Mouse (Mus musculus): ENCODE data around the gene Rilpl1. TPM values are rescaled to one million over a fixed set of nuclear protein-coding genes. Genes with fewer than 3 reads are reported as not detected.
"Not testable (repeated sequence)": the region's sequence is repeated elsewhere in the genome, so short reads cannot be mapped to it uniquely, and the experiment has no call there.

Gene Rilpl1
- polyA plus RNA-seq, 1 experiment from 2014 or later, result 9.0 TPM

- Histone ChIP-seq H3K36me3 (ENCODE audit: control insufficient read depth, insufficient read depth, low read length) (peaks cover 12% of the 10 kb centered on the region), H3K27me3 (ENCODE audit: control insufficient read depth, insufficient read depth, low read length) (no peaks in the 10 kb centered on the region), H3K4me1 (replicated peaks; ENCODE audit: control insufficient read depth, insufficient read depth) (no peaks in the 10 kb centered on the region), H3K4me2 (replicated peaks; ENCODE audit: low read depth) (no peak overlapping the region), H3K9ac (ENCODE audit: low read length) (no peak overlapping the region), H3K9me3 (ENCODE audit: control insufficient read depth, low read length) (no peaks in the 10 kb centered on the region), H3K27ac (replicated peaks) (no peak overlapping the region), H3K4me3 (ENCODE audit: low read depth, low read length) (no peak overlapping the region)
- no peak for TF ChIP-seq CTCF (IDR thresholded peaks at IDR 0.05; ENCODE audit: low read depth)
- no peak for TF ChIP-seq EP300 (optimal IDR thresholded peaks at IDR 0.05)
- ATAC-seq (ENCODE audit: low FRiP score, low TSS enrichment) (no peak), DNase-seq (ENCODE audit: low spot score) (no peak)
Observed at GRCm38 (mm10) chr5:124464905-124465304, 66.3 kb downstream of the Rilpl1 start.

GRCm38 (mm10) chr5:124463462-124463861 is 67.7 kb downstream of the Rilpl1 start:
- Histone ChIP-seq H3K4me3 (ENCODE audit: low read depth, low read length) (no peak overlapping the region), H3K9me3 (ENCODE audit: control insufficient read depth, low read length) (no peaks in the 10 kb centered on the region), H3K36me3 (ENCODE audit: control insufficient read depth, insufficient read depth, low read length) (peaks cover 12% of the 10 kb centered on the region), H3K4me2 (replicated peaks; ENCODE audit: low read depth) (no peak overlapping the region), H3K27me3 (ENCODE audit: control insufficient read depth, insufficient read depth, low read length) (no peaks in the 10 kb centered on the region), H3K9ac (ENCODE audit: low read length) (no peak overlapping the region), H3K4me1 (replicated peaks; ENCODE audit: control insufficient read depth, insufficient read depth) (no peaks in the 10 kb centered on the region), H3K27ac (replicated peaks) (no peak overlapping the region)
- ATAC-seq (ENCODE audit: low FRiP score, low TSS enrichment), result no peak
- 90% methylated on average over 5 of the region's 5 CpGs for WGBS
- no peak for DNase-seq (ENCODE audit: low spot score)
- no peak for TF ChIP-seq CTCF (IDR thresholded peaks at IDR 0.05; ENCODE audit: low read depth)

DNA sequence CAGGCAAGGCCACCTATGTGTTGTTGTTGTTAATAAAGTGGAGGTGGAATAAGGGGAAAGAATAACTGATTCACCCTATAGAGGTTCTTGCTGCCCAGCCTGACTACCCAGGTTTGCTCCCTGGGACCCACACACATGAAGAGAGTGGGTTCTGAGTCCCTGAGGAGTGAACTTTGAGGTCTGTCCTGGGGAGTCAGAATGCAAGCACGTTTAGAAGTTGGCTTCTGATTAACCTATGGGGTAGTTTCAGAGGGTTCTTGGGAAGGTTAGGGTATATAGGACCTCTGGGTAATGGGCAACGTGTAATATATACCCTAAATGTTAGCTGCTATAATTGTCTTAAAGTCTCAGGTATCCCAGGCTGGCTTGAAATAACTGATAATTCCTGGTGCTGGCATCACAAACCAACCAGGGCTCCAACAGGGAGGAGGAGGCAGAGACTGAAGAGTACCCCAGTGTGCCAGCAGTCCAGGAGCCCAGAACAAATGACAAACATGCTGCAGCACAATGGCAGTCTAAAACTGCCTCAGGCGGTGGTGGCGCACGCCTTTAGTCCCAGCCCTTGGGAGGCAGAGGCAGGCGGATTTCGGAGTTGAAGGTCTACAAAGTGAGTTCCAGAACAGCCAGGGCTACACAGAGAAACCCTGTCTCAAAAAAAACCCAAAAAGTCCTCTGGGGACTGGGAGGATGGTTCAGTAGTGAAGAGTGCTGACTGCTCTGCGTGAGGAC is 68.7 kb downstream of the Rilpl1 start:
- no peaks in the 10 kb centered on the region for H3K4me1 ChIP-seq (replicated peaks; ENCODE audit: control insufficient read depth, insufficient read depth)
- ATAC-seq (ENCODE audit: low FRiP score, low TSS enrichment), result no peak
- H3K36me3 ChIP-seq (ENCODE audit: control insufficient read depth, insufficient read depth, low read length), result peaks cover 14% of the 10 kb centered on the region
- no peak for DNase-seq (ENCODE audit: low spot score)
- TF ChIP-seq EP300 (optimal IDR thresholded peaks at IDR 0.05) (no peak), CTCF (IDR thresholded peaks at IDR 0.05; ENCODE audit: low read depth) (no peak)
- 83% methylated on average over 8 of the region's 8 CpGs for WGBS
- H3K9ac ChIP-seq (ENCODE audit: low read length), result no peak overlapping the region
- no peaks in the 10 kb centered on the region for H3K9me3 ChIP-seq (ENCODE audit: control insufficient read depth, low read length)
- H3K27me3 ChIP-seq (ENCODE audit: control insufficient read depth, insufficient read depth, low read length), result no peaks in the 10 kb centered on the region
- H3K4me3 ChIP-seq (ENCODE audit: low read depth, low read length), result no peak overlapping the region
- H3K4me2 ChIP-seq (replicated peaks; ENCODE audit: low read depth), result no peak overlapping the region
- no peak overlapping the region for H3K27ac ChIP-seq (replicated peaks)

DNA sequence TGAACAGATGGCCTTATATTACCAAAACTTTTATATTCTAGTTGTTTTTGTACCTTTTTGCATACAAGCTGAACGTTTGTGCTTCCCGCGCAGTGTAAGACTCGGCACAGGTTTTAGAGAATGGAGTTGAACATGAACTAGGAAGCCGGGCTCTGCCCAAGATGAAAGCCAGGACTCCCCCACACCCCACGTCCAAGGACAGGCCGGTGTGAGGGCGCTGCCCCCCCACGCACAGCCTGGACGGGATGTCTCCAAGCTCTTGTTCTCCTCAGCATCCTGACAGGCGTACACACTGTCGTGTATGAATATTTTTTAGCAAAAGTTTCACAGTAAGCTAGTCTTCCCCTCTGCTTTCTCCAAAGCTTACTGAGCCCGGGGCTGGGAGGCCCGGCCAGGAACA is 70.3 kb downstream of the Rilpl1 start:
- not testable (repeated sequence) for H3K4me3 ChIP-seq (ENCODE audit: low read depth, low read length); H3K27me3 ChIP-seq (ENCODE audit: control insufficient read depth, insufficient read depth, low read length); DNase-seq (ENCODE audit: low spot score); H3K9ac ChIP-seq (ENCODE audit: low read length); H3K4me1 ChIP-seq (replicated peaks; ENCODE audit: control insufficient read depth, insufficient read depth); H3K9me3 ChIP-seq (ENCODE audit: control insufficient read depth, low read length); H3K27ac ChIP-seq (replicated peaks); H3K4me2 ChIP-seq (replicated peaks; ENCODE audit: low read depth); ATAC-seq (ENCODE audit: low FRiP score, low TSS enrichment)
- H3K36me3 ChIP-seq (ENCODE audit: control insufficient read depth, insufficient read depth, low read length), result peaks cover 24% of the 10 kb centered on the region
- WGBS, result 90% methylated on average over 14 of the region's 14 CpGs

GRCm38 (mm10) chr5:124456762-124457161 is 74.4 kb downstream of the Rilpl1 start:
- Histone ChIP-seq H3K4me2 (replicated peaks; ENCODE audit: low read depth) (no peak overlapping the region), H3K36me3 (ENCODE audit: control insufficient read depth, insufficient read depth, low read length) (peaks cover 23% of the 10 kb centered on the region), H3K9ac (ENCODE audit: low read length) (no peak overlapping the region), H3K4me1 (replicated peaks; ENCODE audit: control insufficient read depth, insufficient read depth) (no peaks in the 10 kb centered on the region), H3K4me3 (ENCODE audit: low read depth, low read length) (no peak overlapping the region), H3K27me3 (ENCODE audit: control insufficient read depth, insufficient read depth, low read length) (no peaks in the 10 kb centered on the region), H3K27ac (replicated peaks) (no peak overlapping the region), H3K9me3 (ENCODE audit: control insufficient read depth, low read length) (no peaks in the 10 kb centered on the region)
- DNase-seq (ENCODE audit: low spot score) (no peak), ATAC-seq (ENCODE audit: low FRiP score, low TSS enrichment) (no peak)
- 91% methylated on average over 6 of the region's 6 CpGs for WGBS
- TF ChIP-seq CTCF (IDR thresholded peaks at IDR 0.05; ENCODE audit: low read depth) (no peak), EP300 (optimal IDR thresholded peaks at IDR 0.05) (no peak)

- no peak for ATAC-seq (ENCODE audit: low FRiP score, low TSS enrichment)
- Histone ChIP-seq H3K27ac (replicated peaks) (peak overlapping the region; percentile 69), H3K4me2 (replicated peaks; ENCODE audit: low read depth) (no peak overlapping the region), H3K27me3 (ENCODE audit: control insufficient read depth, insufficient read depth, low read length) (no peaks in the 10 kb centered on the region), H3K36me3 (ENCODE audit: control insufficient read depth, insufficient read depth, low read length) (peaks cover 28% of the 10 kb centered on the region), H3K9me3 (ENCODE audit: control insufficient read depth, low read length) (no peaks in the 10 kb centered on the region), H3K9ac (ENCODE audit: low read length) (no peak overlapping the region), H3K4me3 (ENCODE audit: low read depth, low read length) (no peak overlapping the region), H3K4me1 (replicated peaks; ENCODE audit: control insufficient read depth, insufficient read depth) (no peaks in the 10 kb centered on the region)
- TF ChIP-seq EP300 (optimal IDR thresholded peaks at IDR 0.05) (no peak), CTCF (IDR thresholded peaks at IDR 0.05; ENCODE audit: low read depth) (no peak)
- 61% methylated on average over 1 of the region's 1 CpGs for WGBS
- no peak for DNase-seq (ENCODE audit: low spot score)
Observed at GRCm38 (mm10) chr5:124454082-124454419, 77.1 kb downstream of the Rilpl1 start.

All from stomach, postnatal 0 days (tissue).